Mouse (Mus musculus): ENCODE results near the gene Rab15.
A peak's percentile ranks its signal among the peaks of the same experiment; 100 is the strongest.
"Not testable (repeated sequence)": the region's sequence is repeated elsewhere in the genome, so short reads cannot be mapped to it uniquely, and the experiment has no call there.

Gene Rab15

DNA sequence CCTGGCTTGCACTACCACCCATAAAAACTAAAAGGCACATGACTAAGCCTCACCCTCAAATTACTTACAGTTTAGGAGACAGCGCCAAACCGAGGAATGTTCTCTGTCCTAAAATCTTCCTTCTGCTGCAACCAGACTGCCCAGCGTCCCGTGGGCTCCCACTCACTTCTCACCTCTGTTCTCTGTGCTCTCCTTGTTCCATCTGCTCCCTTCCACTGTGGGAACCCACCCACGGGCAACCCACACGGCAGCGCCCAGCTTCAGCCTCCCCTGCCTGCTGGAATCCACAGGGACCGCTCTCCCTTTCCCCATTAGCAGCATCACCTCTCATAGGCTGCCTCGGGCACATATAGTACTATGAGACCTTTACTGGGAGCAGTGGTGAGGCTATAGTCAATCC lies 3.8 kb downstream of the Rab15 start:
- no peak for DNase-seq (ENCODE audit: low read depth, low spot score)

DNA sequence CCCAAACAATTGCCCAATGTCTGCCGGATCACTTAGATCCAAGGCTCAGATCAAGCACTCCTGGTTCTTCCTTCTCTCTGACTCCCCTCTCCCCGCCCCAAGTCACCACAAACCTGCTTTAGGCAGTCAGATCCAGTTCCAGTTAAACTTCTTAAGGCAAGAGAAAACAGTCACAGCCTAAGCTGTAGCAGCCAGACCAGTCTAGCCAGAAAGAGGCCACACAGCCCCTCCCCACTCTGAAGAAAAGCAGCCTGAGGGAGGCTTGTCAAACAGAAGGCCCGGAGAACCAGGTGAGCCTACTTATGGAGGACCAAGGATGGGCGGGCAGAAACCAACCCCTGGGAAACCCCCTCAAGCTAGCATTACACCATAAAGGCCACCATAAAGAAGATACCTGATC lies 4.6 kb downstream of the Rab15 start:
- DNase-seq (ENCODE audit: low read depth, low spot score), result no peak

DNA sequence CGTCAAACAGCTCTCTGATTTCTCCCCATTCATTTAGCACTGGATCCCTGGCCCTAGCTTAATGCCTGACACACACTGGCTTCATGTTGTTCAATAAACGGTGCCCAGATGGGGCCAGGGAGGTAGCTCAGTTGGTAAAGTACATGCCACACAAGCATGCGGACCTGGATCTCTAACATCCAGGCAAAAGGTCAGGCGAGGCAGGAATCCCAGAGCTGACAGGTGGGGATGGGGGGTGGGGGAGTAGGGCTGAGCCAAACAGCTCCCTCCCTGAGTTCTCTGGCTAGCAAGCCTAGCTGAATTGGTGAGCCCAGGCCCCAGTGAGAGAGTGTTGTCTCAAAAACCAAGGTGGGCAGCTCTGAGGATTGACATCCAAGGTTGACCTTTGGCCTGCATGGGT lies 5.5 kb downstream of the Rab15 start:
- DNase-seq (ENCODE audit: low read depth, low spot score), result no peak

DNA sequence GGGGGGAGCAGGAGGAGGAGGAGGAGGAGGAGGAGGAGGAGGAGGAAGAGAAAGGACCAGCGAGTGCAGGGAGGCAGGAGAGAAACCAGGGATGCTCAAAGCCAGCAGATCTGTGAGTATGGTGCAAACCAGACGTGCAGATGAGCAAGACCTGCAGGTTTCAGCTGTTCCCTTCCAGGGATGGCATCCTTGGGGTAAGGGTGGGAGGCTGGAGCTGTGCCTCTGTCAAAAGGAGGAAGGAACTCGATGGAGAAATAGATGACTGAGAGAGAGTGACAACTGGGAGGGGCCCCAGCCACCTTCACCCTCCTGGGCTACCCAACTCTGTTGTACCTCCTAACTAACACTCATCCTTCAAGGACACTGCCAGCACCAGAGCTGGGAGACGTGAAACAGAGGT lies 6.0 kb downstream of the Rab15 start:
- DNase-seq (ENCODE audit: low read depth, low spot score), result no peak

DNA sequence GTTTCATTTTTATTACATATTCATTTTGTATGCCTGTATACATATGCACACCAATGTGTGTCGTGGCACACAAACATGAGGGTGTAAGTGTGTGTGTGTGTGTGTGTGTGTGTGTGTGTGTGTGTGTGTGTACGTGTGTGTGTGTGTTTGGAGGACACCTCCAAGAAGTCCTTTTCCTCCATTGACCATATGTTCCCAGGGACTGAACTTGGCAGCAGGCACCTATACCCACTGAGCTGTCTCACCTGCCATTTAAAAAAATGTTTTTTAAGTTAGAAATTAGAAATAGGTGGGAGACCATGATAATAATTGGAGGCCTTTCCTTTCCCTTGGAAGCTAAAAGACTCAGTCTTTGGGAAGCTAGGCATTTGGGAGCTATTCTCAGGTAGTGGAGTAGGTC lies 8.6 kb downstream of the Rab15 start:
- no peak for DNase-seq (ENCODE audit: low read depth, low spot score)

DNA sequence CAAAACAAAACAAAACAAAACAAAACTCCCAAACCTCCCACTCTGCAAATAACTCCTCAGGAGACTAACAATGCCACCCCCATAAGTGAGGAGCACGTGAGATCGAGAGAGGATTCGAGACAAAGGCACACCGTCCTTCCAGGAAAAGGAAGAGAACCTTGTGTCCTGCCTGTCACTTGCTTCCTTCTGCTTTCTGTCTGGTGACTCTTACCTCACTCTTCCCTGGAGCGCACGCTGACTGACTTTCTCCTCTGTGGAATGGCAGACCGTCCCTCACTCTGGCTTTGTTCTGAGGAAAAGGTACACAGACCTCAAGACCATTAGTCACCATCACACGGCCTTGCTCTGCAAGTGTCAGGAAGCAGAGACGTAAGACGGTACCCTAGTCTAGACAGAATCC lies 9.2 kb downstream of the Rab15 start:
- DNase-seq (ENCODE audit: low read depth, low spot score), result no peak

DNA sequence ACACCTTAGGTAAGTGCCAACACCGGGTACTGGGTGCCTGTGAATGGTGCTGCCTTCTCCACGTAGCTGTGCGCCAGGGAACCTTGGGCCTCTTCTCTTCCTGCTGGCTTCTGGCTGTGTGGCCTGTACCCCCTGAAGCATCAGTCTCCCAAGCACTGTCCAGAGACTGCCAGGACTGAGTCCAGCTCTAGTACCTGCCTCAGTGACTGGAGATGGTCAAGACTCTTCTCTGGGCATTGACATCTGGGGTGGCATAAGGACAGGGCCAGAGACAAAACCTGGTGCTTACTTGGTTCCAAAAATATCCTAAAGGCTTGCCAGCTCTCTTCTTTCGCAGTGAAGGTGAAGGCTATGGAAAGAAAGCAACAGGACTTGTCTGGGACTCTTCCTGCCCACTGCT lies 11.7 kb downstream of the Rab15 start:
- DNase-seq (ENCODE audit: low read depth, low spot score), result no peak

DNA sequence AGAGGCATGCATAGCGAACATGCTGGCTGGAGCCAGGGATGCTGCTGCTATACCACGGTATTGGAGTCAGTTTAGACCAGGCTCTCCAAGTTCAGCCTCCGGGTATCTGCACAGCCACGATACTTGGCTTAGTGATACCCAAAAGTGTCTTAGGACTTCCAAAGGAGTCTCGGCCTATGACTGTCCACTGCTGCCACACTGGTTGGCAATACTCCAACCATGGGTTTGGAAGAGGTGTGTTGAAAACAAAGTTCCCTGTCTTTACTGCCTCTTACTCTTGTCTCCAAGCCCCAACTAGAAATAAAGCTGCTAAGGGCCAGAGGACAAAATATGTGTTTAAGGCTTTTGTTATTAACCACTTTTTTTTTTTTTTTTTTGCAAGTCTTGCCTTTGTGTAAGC lies 12.2 kb downstream of the Rab15 start:
- no peak for DNase-seq (ENCODE audit: low read depth, low spot score)

DNA sequence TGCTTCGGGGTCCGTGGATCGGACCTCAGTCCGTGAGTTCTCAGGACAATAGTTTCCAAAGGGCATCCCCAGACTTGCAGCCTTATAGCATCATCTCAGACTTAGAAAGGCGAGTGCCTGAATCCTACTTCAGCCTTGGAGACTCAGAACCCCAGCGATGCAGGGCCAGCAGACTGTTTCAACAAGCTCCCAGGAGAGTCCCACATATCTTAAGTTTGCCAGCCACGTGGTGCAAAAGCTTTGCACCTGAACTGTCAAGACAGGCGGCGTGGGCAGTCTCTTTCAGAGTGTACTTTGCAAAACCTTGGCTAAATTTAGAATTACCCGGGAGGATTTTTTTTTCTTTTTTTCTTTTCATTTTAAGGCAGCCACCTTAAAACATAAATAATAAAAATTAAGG lies 14.9 kb downstream of the Rab15 start:
- DNase-seq (ENCODE audit: low read depth, low spot score), result no peak

DNA sequence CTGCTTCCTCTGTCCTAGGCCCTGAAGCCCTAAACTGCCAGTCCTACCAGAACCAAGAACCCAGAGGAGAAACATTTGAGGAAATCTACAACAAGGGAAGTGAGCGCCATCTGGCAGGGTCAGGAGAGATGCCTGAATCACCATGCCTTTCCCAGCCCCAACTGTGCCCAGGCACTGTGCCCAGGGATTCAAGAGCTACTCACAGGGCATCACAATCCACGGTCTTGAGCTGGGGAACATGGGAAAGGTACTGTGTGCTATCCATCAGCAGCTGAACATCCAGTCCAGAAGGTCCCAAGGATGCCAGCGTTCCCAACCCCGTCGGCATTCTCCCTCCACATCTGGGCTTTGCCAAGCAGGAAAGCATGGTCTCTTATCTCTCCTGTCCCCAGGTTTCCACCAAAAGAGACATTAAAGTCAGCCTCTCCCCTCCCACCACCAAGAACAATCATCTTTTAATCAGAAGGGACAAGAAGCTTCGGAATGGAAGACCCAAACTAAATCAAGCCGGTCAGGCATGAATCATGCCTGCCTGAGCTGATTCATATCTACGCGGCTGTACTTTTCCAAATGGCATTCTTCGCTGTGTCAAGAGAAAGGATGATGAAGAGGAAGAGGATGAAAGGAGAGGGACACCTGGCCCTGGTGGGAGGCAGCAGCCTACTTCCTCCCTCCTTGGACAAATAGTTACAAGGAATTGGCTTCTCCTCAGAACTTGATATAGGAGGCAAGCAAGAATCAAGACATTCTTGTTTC lies 17.5 kb downstream of the Rab15 start:
- peak; percentile 42 for DNase-seq (ENCODE audit: low read depth, low spot score)

DNA sequence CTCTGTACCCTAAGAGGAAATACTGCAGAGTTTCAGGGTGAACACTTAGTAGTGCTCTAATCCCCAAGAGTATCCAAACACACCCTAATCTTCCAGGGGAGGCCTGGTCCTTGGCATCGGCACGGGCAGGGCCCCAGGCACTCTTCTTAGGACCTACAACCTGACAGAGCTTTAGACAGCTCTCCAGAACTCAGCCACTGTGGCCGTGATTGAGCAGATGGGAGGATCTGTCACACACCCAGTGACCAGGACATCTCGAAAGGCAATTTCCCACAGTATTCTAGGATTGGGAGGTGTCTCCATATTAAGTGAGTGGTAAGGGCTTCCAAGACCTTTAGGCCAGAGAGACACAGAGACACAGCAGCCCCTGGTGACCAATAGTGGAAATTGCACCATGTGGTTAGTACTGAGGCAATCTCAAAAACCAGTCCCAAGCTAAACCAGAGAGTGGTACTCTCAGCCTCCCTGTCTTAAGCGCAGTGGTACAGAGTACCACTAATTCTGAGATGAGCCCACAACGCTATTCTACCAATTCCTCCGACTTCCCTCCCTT lies 18.9 kb downstream of the Rab15 start:
- DNase-seq (ENCODE audit: low read depth, low spot score), result peak; percentile 75

DNA sequence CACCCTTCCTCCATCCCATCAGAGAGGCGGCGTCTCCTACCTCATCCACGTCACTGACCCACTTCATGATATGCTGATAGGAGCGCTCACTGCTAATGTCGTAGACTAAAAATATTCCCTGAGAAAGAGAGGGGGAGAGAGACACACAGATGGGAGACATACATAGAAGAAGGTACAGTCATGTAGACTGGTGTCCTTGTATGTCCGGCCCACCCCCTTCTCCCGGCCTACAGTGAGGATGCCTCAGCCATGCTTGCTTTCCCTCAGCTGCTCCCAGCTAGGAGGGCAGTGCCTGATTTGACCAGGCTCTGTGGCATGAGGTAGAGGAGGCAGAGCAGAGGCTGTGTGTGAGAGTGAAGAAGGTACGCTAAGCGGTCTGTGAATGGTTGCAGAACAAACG lies 19.7 kb downstream of the Rab15 start:
- no peak for DNase-seq (ENCODE audit: low read depth, low spot score)

DNA sequence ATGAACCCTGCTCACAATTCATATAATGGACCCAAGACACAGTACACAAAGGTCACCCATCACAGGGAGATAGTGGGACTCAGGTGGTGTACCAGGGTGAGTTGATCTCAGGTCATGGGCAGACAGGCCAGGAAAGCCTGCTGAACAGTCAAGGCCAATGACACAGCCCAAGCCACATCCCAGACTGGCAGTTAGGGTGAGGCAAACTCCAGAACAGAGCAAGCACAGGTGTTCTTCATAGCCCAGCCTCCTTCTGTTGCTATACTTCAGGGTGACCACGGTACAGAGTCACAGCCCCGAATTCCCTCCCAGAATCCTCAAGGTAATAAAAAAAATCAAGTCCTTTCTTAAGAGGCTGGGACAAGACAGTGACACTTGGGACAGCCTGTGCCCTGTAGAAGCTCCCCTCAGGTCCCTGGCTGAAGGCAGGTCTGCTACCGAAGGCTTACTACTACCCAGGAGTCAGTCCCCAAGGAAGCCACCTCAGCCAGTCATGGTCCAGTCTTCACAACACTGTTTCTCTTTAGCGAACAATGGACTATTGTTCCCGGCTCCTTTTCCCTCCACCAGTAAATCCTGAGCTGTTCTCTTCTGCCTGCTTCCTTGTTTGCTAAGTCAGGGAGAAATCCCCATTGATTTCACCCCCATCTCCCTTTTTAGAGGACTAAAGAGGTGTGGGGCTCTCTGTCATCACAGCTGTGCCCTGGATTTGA lies 24.5 kb downstream of the Rab15 start:
- no peak for DNase-seq (ENCODE audit: low read depth, low spot score)

DNA sequence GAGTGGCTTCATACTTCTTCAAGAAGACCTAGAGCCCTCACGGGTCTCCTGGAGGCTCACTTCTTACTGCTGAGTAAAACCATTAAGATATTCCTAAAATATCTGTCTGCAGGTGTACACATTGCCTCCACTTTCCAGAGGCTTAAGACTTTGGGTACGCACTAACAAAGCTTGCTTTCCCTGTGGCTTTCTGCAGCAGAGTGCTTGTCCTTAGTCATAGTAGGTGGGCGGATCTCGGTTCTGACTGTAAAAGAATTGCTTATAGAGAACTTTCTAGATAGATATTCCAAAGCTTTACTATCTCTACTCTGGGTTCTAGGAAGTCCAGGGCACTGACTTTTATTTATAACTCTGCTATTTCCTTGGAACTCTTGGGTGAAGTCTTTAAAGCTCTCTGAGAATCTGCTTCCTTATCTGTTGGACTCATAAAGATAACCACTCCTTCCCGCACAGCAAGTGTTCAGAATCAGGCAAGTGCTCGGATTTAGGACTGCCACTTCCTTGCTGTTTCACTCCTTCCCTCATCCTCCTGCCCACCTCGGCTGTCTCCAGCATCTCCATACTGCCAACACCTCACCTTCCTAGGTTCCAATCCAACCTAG lies 25.7 kb downstream of the Rab15 start:
- no peak for DNase-seq (ENCODE audit: low read depth, low spot score)

DNA sequence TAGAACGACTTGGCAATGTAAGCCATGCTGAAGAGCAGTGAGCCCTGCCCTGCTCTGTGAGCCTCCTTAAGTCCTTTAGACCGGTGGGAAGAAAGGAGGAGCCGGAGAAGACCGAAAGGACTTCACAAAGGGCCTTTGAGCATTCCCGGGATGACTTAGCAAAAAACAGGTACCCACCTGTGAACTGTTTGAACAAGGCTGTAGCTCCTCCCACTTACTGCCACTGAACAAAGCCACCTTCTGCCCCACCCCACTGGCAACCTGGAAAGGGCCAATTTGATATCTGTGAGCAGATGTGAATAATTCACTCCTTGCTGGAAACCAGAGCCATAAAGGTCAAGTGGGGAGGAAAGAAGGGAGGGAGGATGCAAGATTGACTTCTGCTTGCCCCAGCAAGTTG lies 27.4 kb downstream of the Rab15 start, which contains the start of gene Gpx2:
Gpx2 (minus strand) TSS at position 205 of the 400 bp plus-strand sequence.
- DNase-seq (ENCODE audit: low read depth, low spot score), result no peak

DNA sequence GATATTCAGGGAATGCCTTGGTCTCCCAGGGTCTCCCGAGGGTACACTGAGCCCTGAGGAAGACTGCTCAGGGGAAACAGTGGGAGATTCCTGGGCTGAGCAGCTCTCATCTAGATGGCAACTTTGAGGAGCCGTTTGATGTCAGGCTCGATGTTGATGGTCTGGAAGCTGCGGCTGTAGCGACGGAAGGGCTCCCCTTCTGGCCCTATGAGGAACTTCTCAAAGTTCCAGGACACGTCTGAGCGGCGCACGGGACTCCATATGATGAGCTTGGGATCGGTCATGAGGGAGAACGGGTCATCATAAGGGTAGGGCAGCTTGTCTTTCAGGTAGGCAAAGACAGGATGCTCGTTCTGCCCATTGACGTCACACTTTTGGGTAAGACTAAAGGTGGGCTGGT lies 30.2 kb downstream of the Rab15 start:
- not testable (repeated sequence) for DNase-seq (ENCODE audit: low read depth, low spot score)

DNA sequence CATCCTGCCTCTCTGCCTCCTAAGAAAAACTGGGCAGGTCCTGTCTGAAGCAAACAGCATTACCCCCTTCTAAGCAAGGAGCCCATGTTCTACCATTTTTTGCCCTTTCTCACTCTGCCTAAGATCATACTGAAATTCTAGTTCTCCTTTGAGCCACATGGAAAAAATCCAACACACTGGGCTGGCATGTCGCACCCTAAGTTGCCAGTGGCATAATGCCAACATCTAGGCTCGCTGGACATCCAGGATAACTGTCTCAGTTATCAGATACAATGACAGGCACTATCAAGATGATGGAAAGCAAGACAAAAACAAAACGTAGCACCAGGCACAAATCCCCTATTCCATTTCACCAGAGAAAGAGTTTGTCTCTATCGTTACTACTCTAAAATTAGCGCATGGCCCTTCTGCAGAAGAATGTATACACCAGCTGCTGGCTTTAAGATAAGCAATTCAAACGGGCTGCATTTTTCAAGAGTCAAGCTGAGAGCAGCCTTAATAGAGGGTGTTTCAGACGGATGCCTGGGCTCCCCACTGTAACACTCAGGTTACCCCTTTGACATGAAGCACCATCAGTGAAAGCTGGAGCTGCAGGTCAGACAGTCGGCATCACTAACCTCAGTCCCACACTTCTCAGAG lies 32.1 kb downstream of the Rab15 start:
- DNase-seq (ENCODE audit: low read depth, low spot score), result no peak

DNA sequence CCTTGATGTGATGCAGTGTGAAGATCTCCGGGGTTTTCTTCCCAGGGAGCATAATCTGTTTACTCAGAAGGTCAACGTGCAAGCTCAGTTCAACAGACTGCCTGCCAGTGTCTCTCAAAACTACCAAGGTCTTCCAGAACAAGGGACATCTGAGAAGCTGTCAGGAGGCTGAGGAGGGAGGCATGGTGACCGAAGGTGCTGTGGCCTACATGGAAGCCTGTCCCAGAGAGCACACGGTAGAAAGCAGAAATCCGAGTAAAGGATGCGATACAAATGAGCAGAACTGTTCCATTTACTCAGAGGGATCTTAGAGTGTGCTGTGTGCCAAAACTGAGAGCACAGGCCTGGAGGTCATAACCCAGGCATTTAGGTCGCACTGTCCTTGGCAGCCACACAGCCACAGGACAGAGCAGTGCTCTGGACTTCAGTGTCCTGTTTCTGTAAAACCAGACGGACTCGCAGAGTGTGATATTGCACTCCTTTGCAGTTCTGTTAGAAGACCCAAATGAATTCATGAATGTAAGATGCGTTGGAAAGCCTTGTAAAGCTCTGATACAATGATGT lies 38.6 kb downstream of the Rab15 start:
- no peak for DNase-seq (ENCODE audit: low read depth, low spot score)

DNA sequence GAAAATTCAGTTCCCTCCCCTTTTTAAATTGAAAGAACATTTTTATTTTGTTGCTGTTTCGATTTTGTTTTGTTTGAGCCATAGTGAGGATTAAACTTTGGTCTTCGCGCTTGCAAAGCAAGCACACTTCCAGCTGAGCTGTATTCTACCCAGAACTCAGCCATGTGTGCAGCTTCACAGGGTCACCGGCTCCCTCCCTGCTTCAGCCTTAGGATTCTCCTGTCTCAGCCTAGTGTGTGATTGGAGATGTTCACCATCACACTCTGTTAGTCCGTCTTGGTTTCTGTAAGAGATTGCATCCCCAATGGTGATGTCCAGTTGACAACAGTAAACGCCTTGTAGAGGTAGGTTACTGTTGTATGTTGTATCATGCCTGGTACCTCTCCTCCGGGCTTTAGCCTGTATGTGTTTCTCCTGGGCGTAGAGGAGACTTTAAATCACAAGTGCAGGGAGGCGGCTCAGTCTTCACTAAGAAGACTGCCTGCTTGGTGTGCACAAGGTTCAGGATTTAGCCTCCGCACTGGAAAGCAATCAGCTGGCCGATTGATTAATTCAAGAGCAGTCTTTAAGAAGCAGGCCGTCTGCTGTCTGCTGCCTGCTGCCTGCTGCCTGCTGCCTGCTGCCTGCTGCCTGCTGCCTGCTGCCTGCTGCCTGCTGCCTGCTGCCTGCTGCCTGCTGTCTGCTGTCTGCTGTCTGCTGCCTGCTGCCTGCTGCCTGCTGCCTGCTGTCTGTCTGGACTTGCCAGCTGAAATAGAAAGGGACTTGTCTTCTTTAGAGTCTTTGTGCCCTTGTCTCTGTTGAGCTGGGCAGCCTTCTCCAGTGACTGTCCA lies 41.9 kb downstream of the Rab15 start:
- no peak for DNase-seq (ENCODE audit: low read depth, low spot score)

DNA sequence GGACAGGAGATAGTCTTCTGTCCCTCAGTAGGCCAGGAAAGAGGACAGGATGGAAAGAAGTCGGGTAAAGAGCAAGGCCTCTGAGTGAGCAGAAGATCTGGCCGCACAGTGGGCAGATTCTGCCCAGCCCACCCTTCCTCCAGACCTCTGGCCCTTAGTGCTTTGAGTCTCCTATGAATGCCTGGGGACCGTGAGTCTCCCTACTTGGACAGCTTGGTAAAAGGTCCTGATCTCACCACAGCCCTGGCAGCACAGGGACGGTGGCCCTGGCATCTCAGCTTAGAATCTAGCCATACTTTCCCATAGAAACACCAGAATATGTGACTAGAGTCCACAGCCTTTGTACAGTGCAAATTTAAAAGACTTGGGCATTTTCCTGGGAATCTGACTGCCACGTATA lies 42.8 kb downstream of the Rab15 start:
- no peak for DNase-seq (ENCODE audit: low read depth, low spot score)
